Mouse (Mus musculus) MEL (cell line): ENCODE data around the gene Foxn1. TPM values are rescaled to one million over a fixed set of nuclear protein-coding genes. Genes with fewer than 3 reads are reported as not detected.

Experiments
- DNase-seq: peaks from one replicate; pipeline ENCODE4 v3.0.0; 2011; ENCODE audit warnings: low read depth, low spot score
- H3K27ac ChIP-seq: 2 replicates; pipeline ENCODE4 v1.5.1; 2012; ENCODE audit warnings: low read depth, mild to moderate bottlenecking, control low read depth, low read length, moderate library complexity; ENCODE audit not compliant: control insufficient read depth
- H3K27me3 ChIP-seq, 2 experiments: fragments of 150-350 bp in 1 of 2; sonication (generic) in 1 of 2; 2 replicates each; pipeline ENCODE4 v1.6.1; 2012; ENCODE audit warnings: low read length in 2 of 2, mild to moderate bottlenecking in 2 of 2, improper control_type of control experiment in 1 of 2, moderate library complexity in 1 of 2; ENCODE audit not compliant: insufficient read depth in 2 of 2, control insufficient read depth in 1 of 2
- H3K36me3 ChIP-seq, 2 experiments: 2 replicates each; pipeline ENCODE4 v1.6.1; 2012 to 2014; ENCODE audit warnings: low read length in 2 of 2, improper control_type of control experiment in 1 of 2, inconsistent platforms in 1 of 2, mild to moderate bottlenecking in 1 of 2; ENCODE audit not compliant: insufficient read depth in 2 of 2, control insufficient read depth in 1 of 2
- H3K4me1 ChIP-seq, 2 experiments: fragments of 150-350 bp in 1 of 2; sonication (generic) in 1 of 2; 2 replicates each; pipeline ENCODE4 v1.6.1; 2012; ENCODE audit warnings: low read length in 2 of 2, improper control_type of control experiment in 1 of 2, mild to moderate bottlenecking in 1 of 2; ENCODE audit not compliant: insufficient read depth in 2 of 2, control insufficient read depth in 1 of 2
- H3K4me3 ChIP-seq, 2 experiments: fragments of 150-350 bp in 1 of 2; sonication (generic) in 1 of 2; 2 replicates each; pipeline ENCODE4 v1.5.1; 2012; ENCODE audit warnings: low read depth in 2 of 2, low read length in 2 of 2, mild to moderate bottlenecking in 2 of 2, moderate library complexity in 2 of 2, control low read depth in 1 of 2, improper control_type of control experiment in 1 of 2; ENCODE audit not compliant: control insufficient read depth in 1 of 2, insufficient read depth in 1 of 2
- H3K79me2 ChIP-seq: 2 replicates; pipeline ENCODE4 v1.6.1; 2012; ENCODE audit warnings: mild to moderate bottlenecking, low read length, moderate library complexity; ENCODE audit not compliant: control insufficient read depth, poor library complexity, insufficient read depth
- H3K9ac ChIP-seq: 2 replicates; pipeline ENCODE4 v1.6.1; 2012; ENCODE audit warnings: low read depth, mild to moderate bottlenecking, control low read depth, low read length, moderate library complexity; ENCODE audit not compliant: control insufficient read depth, poor library complexity, severe bottlenecking
- H3K9me3 ChIP-seq: fragments of 150-350 bp; sonication (generic); replicated peaks from 2 replicates; pipeline ENCODE4 v1.6.1; 2012; ENCODE audit warnings: mild to moderate bottlenecking, low read length, improper control_type of control experiment, moderate library complexity; ENCODE audit not compliant: insufficient read depth
- BHLHE40 ChIP-seq: IDR thresholded peaks from 2 replicates; pipeline ENCODE4 v1.6.1; 2012; ENCODE audit warnings: low read depth, mild to moderate bottlenecking, inconsistent platforms, low read length, improper control_type of control experiment, borderline replicate concordance
- CHD2 ChIP-seq: IDR thresholded peaks from 2 replicates; pipeline ENCODE4 v1.6.1; 2011; ENCODE audit warnings: low read length, improper control_type of control experiment
- CTCF ChIP-seq, 3 experiments: IDR thresholded peaks in 2 of 3; conservative IDR thresholded peaks in 1 of 3; 2 replicates each; pipeline ENCODE4 v1.5.1; 2011 to 2012; ENCODE audit warnings: low read length in 3 of 3, low read depth in 2 of 3, mild to moderate bottlenecking in 2 of 3, improper control_type of control experiment in 1 of 3, inconsistent platforms in 1 of 3, mixed read lengths in 1 of 3, moderate library complexity in 1 of 3; ENCODE audit not compliant: control insufficient read depth in 1 of 3, insufficient read depth in 1 of 3, poor library complexity in 1 of 3, severe bottlenecking in 1 of 3
- ELF1 ChIP-seq: IDR thresholded peaks from 2 replicates; pipeline ENCODE4 v1.6.1; 2014; ENCODE audit warnings: low read depth, mild to moderate bottlenecking, inconsistent platforms, low read length, improper control_type of control experiment, moderate library complexity
- HCFC1 ChIP-seq: IDR thresholded peaks from 2 replicates; pipeline ENCODE4 v1.6.1; 2012; ENCODE audit warnings: low read depth, mild to moderate bottlenecking, inconsistent platforms, low read length, improper control_type of control experiment, moderate library complexity
- KAT2A ChIP-seq: conservative IDR thresholded peaks from 2 replicates; pipeline ENCODE4 v1.6.1; 2012; ENCODE audit warnings: low read depth, low read length, improper control_type of control experiment, inconsistent platforms
- MAFK ChIP-seq: IDR thresholded peaks from 2 replicates; pipeline ENCODE4 v1.6.1; 2011; ENCODE audit warnings: low read depth, mild to moderate bottlenecking, low read length, improper control_type of control experiment, borderline replicate concordance
- MAX ChIP-seq: IDR thresholded peaks from 2 replicates; pipeline ENCODE4 v1.6.1; 2011; ENCODE audit warnings: low read length, improper control_type of control experiment
- MAZ ChIP-seq: IDR thresholded peaks from 2 replicates; pipeline ENCODE4 v1.6.1; 2012; ENCODE audit warnings: low read depth, mild to moderate bottlenecking, inconsistent platforms, low read length, improper control_type of control experiment
- MXI1 ChIP-seq: IDR thresholded peaks from 2 replicates; pipeline ENCODE4 v1.6.1; 2011; ENCODE audit warnings: mild to moderate bottlenecking, low read depth, low read length, improper control_type of control experiment
- MYC ChIP-seq: IDR thresholded peaks from 2 replicates; pipeline ENCODE4 v1.6.1; 2011; ENCODE audit warnings: low read depth, mild to moderate bottlenecking, low read length, improper control_type of control experiment, moderate library complexity
- NELFE ChIP-seq: IDR thresholded peaks from 2 replicates; pipeline ENCODE4 v1.6.1; 2011; ENCODE audit warnings: low read depth, low read length, improper control_type of control experiment
- NRF1 ChIP-seq: IDR thresholded peaks from 2 replicates; pipeline ENCODE4 v1.6.1; 2014; ENCODE audit warnings: low read depth, mild to moderate bottlenecking, inconsistent platforms, low read length, improper control_type of control experiment, moderate library complexity; ENCODE audit not compliant: poor library complexity, insufficient read depth, severe bottlenecking
- POLR2A ChIP-seq, 2 experiments: IDR thresholded peaks; 2 replicates each; pipeline ENCODE4 v1.6.1; 2011 to 2012; ENCODE audit warnings: low read length in 2 of 2, mild to moderate bottlenecking in 2 of 2, control low read depth in 1 of 2, improper control_type of control experiment in 1 of 2, low read depth in 1 of 2, moderate library complexity in 1 of 2; ENCODE audit not compliant: control insufficient read depth in 1 of 2, insufficient read depth in 1 of 2, poor library complexity in 1 of 2
- POLR2AphosphoS2 ChIP-seq: IDR thresholded peaks from 2 replicates; pipeline ENCODE4 v1.6.1; 2011; ENCODE audit warnings: low read length, improper control_type of control experiment
- POLR2AphosphoS5 ChIP-seq: IDR thresholded peaks from 2 replicates; pipeline ENCODE4 v1.6.1; 2012; ENCODE audit warnings: low read depth, borderline replicate concordance, mild to moderate bottlenecking, inconsistent platforms, low read length, moderate library complexity, mixed read lengths
- RCOR1 ChIP-seq: IDR thresholded peaks from 2 replicates; pipeline ENCODE4 v1.6.1; 2012; ENCODE audit warnings: low read depth, mild to moderate bottlenecking, inconsistent platforms, low read length, improper control_type of control experiment
- SIN3A ChIP-seq: IDR thresholded peaks from 2 replicates; pipeline ENCODE4 v1.6.1; 2012; ENCODE audit warnings: low read length, improper control_type of control experiment, inconsistent platforms
- SMC3 ChIP-seq: IDR thresholded peaks from 2 replicates; pipeline ENCODE4 v1.6.1; 2011; ENCODE audit warnings: low read depth, low read length, improper control_type of control experiment
- TBP ChIP-seq: IDR thresholded peaks from 2 replicates; pipeline ENCODE4 v1.8.0; 2011; ENCODE audit warnings: low read depth, low read length, improper control_type of control experiment
- TCF12 ChIP-seq: IDR thresholded peaks from 2 replicates; pipeline ENCODE4 v1.6.1; 2014; ENCODE audit warnings: low read depth, mild to moderate bottlenecking, inconsistent platforms, low read length, improper control_type of control experiment, moderate library complexity
- UBTF ChIP-seq: IDR thresholded peaks from 2 replicates; pipeline ENCODE4 v1.6.1; 2012; ENCODE audit warnings: low read depth, mild to moderate bottlenecking, inconsistent platforms, low read length, improper control_type of control experiment, moderate library complexity, borderline replicate concordance; ENCODE audit not compliant: insufficient read depth
- USF1 ChIP-seq: IDR thresholded peaks from 2 replicates; pipeline ENCODE4 v1.6.1; 2014; ENCODE audit warnings: low read depth, mild to moderate bottlenecking, inconsistent platforms, low read length, improper control_type of control experiment, moderate library complexity
- ZMIZ1 ChIP-seq: IDR thresholded peaks from 2 replicates; pipeline ENCODE4 v1.6.1; 2012; ENCODE audit warnings: low read depth, mild to moderate bottlenecking, inconsistent platforms, low read length, improper control_type of control experiment, moderate library complexity
- ZNF384 ChIP-seq: IDR thresholded peaks from 2 replicates; pipeline ENCODE4 v1.6.1; 2012; ENCODE audit warnings: low read depth, mild to moderate bottlenecking, inconsistent platforms, low read length, improper control_type of control experiment
- polyA plus RNA-seq, 2 experiments: library from polyadenylated mRNA; stranded (reverse) in 1 of 2; unstranded in 1 of 2; fragments of >175 nt in 1 of 2; fragments of >200 nt in 1 of 2; gene quantifications; 2 replicates each; pipeline versions ENCODE4 v1.2.1 to v1.2.4; 2012; ENCODE audit warnings: low replicate concordance in 2 of 2, low read depth in 1 of 2; ENCODE audit not compliant: insufficient read length in 2 of 2, insufficient read depth in 1 of 2, missing spikeins in 1 of 2
- total RNA-seq: library from RNA; depleted of rRNA; stranded (reverse); fragments of 300-350 nt; gene quantifications from 2 replicates; pipeline ENCODE4 v1.2.3, GENCODE M21; 2012

Gene Foxn1
- total and polyA plus RNA-seq, 3 experiments, result not detected

DNA sequence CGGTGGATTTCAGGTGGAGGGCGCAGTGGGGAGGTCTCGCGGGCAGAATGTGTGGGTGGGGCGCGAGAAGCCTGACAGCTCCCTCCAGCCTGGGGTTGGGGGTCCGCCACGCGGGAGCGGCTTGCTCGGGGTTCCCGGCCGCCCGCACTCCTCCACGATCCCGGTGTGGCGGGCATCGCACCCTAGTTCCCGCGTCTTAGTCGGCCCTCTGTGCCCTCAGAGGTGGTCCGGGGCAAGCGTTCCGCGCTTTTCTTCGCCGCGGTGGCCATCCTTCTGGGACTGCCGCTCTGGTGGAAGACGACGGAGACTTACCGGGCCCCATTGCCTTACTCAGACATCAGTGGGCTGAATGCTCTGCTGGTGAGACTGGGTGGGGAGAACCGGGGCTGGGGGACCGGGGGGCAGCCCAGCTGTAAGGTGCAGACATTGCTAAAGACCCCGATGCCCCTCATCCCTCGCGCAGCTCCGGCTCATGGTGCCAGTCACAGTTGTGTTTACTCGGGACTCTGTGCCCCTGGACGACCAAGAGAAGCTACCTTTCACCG, 57.8 kb downstream of the Foxn1 start:
- Histone ChIP-seq H3K79me2 (peaks cover 8% of the 10 kb centered on the region), H3K9me3 (no peaks in the 10 kb centered on the region)
- TF ChIP-seq UBTF, result 0 out of 2 replicates have a peak, but pooled peaks have one; percentile 77
- TF ChIP-seq NRF1, result no peak
- TF ChIP-seq MXI1, result peak; percentile 52; the same call in 1 of the 2 replicates
- TF ChIP-seq, all 39 proteins: peak for 2
- Histone ChIP-seq H3K36me3 (peaks cover 2 to 6% of the 10 kb centered on the region in 2 experiments; a peak in 1 of 4 replicates), H3K9ac (peak overlapping the region; percentile 86), H3K4me1 (peaks cover 3 to 4% of the 10 kb centered on the region in 2 experiments; a peak in 2 of 4 replicates), H3K27me3 (no peaks in the 10 kb centered on the region), H3K4me3 (peak overlapping the region; percentile 67 to 86), H3K27ac (peak overlapping the region; percentile 61)
- no peak for DNase-seq

- H3K4me3 ChIP-seq, result peak within 1 kb of the TSS; percentile 67 to 86
- peaks cover 3 to 4% of the 10 kb centered on the region in 2 experiments; a peak in 2 of 4 replicates for H3K4me1 ChIP-seq
- H3K27me3 ChIP-seq, result no peaks in the 10 kb centered on the region
- H3K36me3 ChIP-seq, result peaks cover under 1 to 6% of the 10 kb centered on the region in 2 experiments; a peak in 1 of 4 replicates
- H3K27ac ChIP-seq, result peak within 1 kb of the TSS; percentile 61
- H3K9ac ChIP-seq, result peak within 1 kb of the TSS; percentile 86
- H3K9me3 ChIP-seq, result no peaks in the 10 kb centered on the region
- DNase-seq, result peak; percentile 99
- TF ChIP-seq HCFC1 (peak; percentile 70), POLR2A (IDR thresholded peaks at IDR 0.05; ENCODE audit: control insufficient read depth in 1 of 2, insufficient read depth in 1 of 2, low read depth in 1 of 2, low read length in 2 of 2, poor library complexity in 1 of 2) (peak; percentile 72 to 89; a peak in 3 of 4 replicates), NRF1 (peak; percentile 88), MYC (peak; percentile 54; the same call in 1 of the 2 replicates), CTCF (IDR thresholded peaks at IDR 0.05 in 2 of 3, conservative IDR thresholded peaks at IDR 0.05 in 1 of 3; ENCODE audit: control insufficient read depth in 1 of 3, insufficient read depth in 1 of 3, low read depth in 2 of 3, low read length in 3 of 3, poor library complexity in 1 of 3, severe bottlenecking in 1 of 3) (peak in 1 of 3 experiments; percentile 18; a peak in 1 of 6 replicates), POLR2AphosphoS5 (no peak), MXI1 (peak; percentile 65), TCF12 (peak; percentile 33; the same call in 1 of the 2 replicates), SIN3A (peak; percentile 63), CHD2 (no peak), POLR2AphosphoS2 (peak; percentile 72; the same call in 1 of the 2 replicates), TBP (peak; percentile 93), MAX (peak; percentile 49; the same call in 1 of the 2 replicates), ZMIZ1 (peak; percentile 90), USF1 (0 out of 2 replicates have a peak, but pooled peaks have one; percentile 30), ZNF384 (peak; percentile 74), BHLHE40 (no peak), KAT2A (no peak), MAFK (no peak), RCOR1 (no peak), ELF1 (peak; percentile 74), NELFE (peak; percentile 83), SMC3 (no peak), MAZ (no peak)
- peaks cover 8% of the 10 kb centered on the region for H3K79me2 ChIP-seq
Observed at GRCm38 (mm10) chr11:78327634-78328511, 58.5 kb downstream of the Foxn1 start, which contains the start of gene Pigs. Gene Pigs (plus strand): TSS chr11:78328415.
